Mouse (Mus musculus) kidney, adult 8-10 months (tissue): ENCODE measurements around the gene Wdr49.

Source experiments
- DNase-seq, 2 experiments: peaks; one replicate each; pipeline ENCODE4 v3.0.0; 2022

Wdr49 gene

DNA sequence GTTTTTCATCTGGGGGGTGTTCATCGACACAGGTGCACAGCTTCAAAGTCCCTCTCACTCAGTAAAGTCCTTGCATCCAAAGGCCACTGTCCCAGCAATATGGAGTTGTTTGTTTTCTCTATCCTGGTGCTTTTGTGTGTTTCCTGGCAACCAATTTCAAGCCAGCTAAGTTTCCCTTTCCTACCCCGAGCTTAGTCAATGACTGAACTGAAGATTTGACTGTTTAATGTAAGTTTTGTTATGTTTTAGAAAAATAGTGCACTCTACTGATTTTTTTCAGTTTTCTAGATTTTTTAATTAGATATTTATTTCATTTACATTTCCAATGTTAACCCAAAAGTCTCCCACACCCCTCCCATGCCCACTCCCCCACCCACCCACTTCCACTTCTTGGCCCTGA, at the start of gene Wdr49:
TSS of gene Wdr49 (minus strand) at position 101 of the 400 bp plus-strand sequence.
- DNase-seq: no peak

GRCm38 (mm10) chr3:75531074-75531473, 49.1 kb upstream of the Wdr49 start:
- DNase-seq: no peak

DNA sequence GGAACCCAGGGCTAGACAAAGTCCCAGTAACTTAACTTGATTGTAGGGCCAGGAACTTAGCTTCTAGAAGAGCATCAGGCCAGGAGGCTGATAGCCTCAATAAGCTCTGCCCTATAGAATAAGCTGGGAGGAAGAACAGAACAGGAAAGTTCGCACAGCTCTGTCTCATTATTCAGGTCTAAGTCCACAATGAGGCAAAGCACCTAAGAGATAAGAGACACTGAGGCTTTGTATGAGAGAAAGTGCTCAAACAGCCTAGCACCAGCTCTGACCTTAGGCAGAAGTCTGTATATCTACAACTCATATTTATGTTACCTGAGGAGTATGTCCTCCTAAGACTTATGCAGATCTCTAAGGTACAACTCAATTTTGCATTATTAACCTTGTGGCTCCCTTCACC, 40.6 kb upstream of the Wdr49 start:
- no peak for DNase-seq

DNA sequence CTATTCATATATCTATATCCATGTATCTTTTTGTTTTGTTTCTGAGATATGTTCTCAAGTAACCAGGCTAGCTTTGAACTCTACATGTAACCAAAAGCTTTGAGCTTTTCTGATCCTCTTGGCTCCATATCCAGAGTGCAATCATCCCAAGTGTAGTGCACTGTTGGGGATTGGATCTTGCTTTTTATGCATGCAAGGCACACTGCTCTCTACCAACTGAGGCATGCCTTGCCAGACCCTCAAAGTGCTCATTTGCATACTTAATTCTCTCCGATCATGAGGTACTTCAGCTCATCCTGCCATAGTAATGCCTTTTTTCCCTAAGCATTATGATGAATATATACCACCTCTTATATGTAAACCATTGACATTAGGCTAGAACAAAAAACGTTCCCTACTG, 39.4 kb upstream of the Wdr49 start:
- DNase-seq: no peak

DNA sequence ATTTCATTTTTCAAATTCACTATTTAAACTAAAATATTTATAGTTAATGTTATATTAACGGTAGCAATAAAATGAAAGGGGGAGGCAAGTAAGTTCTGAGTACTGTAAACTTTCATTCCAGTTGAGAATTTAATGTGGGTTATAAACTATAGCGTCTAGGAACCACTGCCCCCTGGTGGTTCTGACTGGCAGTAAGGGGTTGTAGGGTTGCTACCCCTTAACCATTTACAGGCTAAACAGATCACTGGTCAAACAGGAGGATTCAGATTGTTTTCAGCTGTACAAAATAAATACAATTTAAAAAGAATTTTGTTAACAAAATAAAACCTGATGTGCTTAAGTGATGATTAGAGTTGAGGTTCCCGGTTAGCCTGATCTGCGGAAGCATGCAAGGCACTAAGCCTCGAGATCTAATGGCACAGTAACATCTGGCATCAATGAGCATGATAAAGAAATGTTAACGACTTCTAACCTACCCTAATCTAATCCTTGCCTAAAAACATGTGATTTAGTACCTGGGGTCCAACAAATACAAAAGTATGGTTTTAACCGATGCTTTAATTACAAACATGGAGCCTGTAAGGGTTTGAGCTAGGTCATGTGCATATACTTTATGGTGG, 35.8 kb upstream of the Wdr49 start:
- DNase-seq: peak; percentile 15 to 59

- no peak for DNase-seq
These were observed 17.3 kb upstream of the Wdr49 start for GRCm38 (mm10) chr3:75498961-75499960.

DNA sequence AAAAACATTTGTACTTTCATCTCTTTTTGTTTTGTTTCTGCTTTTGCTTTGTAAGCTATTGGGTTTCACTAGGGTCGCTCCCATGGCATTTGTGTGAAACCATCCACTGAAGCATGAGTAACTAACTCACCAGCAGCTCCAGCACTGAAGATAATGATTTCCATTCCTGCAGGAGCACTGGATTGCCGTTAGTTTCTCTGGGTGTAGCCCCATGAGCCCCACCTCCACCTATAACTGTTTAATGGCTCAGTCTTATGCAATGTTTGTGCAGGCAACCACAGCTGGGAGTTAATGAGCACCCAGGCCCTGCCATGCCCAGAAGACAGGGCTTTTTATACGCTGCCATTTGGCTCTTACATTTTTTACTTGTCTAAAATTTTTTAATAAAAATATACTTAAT, 11.0 kb upstream of the Wdr49 start:
- peak; percentile 6 to 22 for DNase-seq

DNA sequence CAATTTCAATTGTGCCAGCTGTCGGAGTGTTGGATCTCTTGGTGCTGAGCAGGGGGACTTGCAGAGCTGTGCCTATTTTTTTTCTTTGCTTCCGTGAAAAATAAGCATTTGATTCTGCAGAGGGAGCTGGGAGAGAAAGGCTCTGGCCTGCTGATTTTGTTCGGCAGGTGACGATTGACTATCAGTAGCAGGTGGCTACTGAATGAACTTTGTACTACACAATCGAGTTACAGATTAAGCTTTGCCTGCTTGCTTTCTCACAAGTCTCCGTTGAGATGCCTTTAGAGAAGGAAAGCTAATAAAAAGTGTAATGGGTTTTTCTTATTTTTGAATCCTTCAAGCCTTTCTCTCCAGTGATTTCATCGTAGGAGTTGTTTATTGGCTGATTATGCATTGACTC, 6.8 kb downstream of the Wdr49 start:
- DNase-seq: peak in 1 of 2 experiments; percentile 2

DNA sequence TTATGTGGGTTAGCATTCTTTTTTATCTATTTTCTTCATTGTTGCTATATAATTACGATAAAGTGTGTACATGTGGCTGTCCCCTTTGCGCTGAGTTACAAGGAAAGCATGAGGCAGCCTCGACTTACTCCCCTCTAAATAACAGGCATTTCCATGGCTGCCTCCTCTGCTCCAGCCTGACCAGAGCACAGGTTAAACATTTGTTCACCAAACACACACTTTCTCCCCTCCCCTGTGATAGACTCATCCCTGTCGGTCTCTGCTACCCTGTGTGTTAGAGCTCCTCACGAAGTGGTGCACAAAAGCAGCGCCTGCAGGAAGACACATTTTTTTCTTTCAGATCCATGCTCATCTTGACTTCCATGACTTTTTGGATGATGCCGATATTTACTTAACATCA, 7.3 kb downstream of the Wdr49 start:
- DNase-seq: no peak

GRCm38 (mm10) chr3:75468154-75468553, 13.8 kb downstream of the Wdr49 start:
- DNase-seq: no peak

GRCm38 (mm10) chr3:75430564-75431181, 51.3 kb downstream of the Wdr49 start:
- DNase-seq: no peak

- no peak for DNase-seq
These were observed 86.0 kb downstream of the Wdr49 start for GRCm38 (mm10) chr3:75395918-75396317.

DNA sequence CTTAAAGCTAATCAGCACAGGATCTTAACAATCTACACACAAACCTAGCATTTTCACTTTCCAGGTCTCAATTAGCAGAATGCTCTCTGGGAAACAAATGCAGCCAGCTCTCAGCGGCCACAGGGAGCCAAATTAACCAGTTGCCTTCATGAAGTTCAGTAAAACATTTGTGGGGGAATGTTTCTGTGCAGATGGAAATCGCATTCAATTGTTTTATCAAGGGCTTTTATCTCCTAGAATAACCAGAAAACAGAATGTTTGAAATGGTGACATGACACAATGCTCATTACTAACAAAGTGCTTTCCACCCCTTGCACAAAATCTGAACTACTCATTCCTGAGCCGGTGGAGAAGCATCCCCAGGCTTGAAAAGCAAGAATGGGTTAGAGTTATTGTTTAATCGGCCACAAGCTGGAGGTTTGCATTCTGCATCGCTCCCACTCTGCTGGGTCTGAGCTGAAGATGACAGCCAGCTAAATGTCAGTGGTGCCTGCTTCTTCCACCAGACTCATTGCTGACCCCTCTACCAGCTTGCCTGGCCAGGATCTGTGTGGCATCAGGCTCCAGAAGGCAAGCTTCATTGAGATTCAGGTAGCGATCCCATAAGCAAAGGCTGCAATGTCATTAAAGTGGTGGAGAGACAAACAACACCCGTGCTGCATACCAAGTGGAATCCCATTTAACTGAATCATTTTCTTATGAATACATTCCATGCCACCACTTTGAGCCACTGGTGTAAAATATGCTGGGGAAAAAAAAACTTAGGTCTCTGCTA, 86.6 kb downstream of the Wdr49 start:
- DNase-seq: no peak

GRCm38 (mm10) chr3:75394487-75394886, 87.5 kb downstream of the Wdr49 start:
- DNase-seq: no peak

- DNase-seq: no peak
These were observed 100.2 kb downstream of the Wdr49 start for GRCm38 (mm10) chr3:75381776-75382175.

DNA sequence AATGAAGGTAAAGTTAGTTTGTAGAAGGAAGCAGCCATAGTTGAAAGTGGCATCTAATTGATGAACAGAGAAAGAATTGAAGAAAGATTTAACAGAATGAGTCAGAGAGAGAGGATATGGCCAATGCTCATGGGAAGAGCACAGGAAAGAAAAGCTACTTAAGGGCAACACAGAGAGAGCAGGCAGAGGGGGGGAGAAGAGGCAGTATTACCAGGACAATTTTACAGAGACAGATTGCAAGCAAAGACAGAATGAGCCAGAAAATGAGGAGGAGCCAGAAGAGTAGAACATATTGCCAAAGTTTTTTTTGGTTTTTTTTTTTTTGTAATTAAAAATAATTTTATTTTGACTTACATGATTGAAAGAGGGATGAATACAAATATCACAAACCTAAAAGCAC, 128.0 kb downstream of the Wdr49 start:
- no peak for DNase-seq

GRCm38 (mm10) chr3:75337196-75337595, 144.8 kb downstream of the Wdr49 start:
- DNase-seq: no peak

- DNase-seq: no peak
These were observed 161.0 kb downstream of the Wdr49 start for GRCm38 (mm10) chr3:75320999-75321398.

- no peak for DNase-seq
These were observed 173.1 kb downstream of the Wdr49 start for GRCm38 (mm10) chr3:75308861-75309260.

DNA sequence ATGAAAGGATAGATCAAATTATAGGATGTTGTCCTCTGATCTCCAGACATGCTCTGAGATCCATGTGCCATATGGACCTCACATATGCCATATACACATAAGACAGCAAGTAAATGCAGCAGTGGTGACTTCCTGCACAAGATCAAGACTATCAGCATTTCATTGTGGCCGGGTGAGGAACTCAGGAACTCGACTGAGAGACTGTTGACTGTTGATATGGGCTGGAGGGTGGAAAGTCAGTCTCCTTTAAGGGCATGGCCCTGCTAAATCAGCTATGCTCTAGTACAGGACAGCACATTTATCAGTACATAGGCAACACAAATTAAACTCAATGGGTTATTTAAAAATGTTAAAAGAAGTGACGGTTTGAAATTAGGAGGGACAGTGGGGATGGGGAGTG, 173.7 kb downstream of the Wdr49 start:
- DNase-seq: no peak

DNA sequence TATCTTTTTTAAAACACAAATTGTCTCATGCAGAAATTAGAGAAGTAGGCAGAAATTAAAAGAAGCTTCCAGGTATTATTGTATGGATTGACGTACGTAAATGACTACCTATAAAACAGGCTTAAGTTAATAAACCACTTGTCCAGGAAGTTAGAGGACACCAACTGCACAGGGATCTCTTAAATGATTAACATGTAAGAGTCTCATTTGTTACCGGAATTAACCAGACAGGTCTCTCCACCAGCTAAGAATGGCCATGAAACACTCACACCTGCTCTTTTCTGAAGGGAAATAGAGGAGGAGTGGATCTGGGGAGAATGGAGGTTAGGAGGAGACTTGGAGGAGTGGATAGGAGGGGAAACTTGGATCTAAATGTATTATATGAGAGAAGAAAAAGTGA, 176.4 kb downstream of the Wdr49 start:
- peak; percentile 6 for DNase-seq

GRCm38 (mm10) chr3:75304621-75305020, 177.3 kb downstream of the Wdr49 start:
- DNase-seq: peak; percentile 11 to 24

GRCm38 (mm10) chr3:75301072-75301471, 180.9 kb downstream of the Wdr49 start:
- DNase-seq: no peak
